Mouse (Mus musculus): Measurements from ENCODE around the gene Ipo8. TPM values are rescaled to one million over a fixed set of nuclear protein-coding genes. Genes with fewer than 3 reads are reported as not detected.
A peak's percentile ranks its signal among the peaks of the same experiment; 100 is the strongest.

The Ipo8 gene
- polyA plus RNA-seq, 1 experiment: 13.8 TPM

DNA sequence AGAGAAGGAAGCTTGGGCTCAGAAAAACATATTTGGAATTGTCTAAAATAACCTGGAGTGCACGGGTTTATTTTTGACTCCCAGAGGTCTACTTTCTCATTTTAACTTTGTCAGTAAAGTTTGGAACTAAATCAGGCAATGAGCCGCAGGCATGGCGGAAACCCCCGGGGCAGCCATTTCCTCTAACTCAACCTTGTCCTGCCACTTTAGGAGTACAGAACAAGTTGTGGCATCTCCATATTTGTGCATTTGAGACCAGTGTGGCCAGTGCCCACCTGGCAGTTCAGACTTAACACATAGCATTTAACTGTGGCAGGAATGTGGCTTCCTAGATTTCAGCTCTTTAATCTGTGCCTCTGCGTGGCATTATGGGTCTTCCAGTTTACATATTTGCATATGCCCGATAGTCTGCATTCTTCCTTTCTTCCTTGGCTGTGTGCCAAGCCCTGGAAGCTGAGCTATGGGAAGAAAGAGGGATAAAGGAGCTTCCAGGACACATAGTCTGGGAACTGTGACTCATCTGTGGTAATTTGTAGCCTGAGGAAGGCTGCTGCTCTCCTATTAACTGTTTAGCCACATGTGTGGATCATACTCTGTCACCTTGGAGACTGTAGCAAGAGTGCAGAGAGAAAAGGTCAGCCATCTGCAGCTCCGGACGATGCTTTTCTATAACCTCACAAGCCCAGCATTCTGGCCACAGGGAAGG lies 90.6 kb downstream of the Ipo8 start:
- TF ChIP-seq CEBPB (IDR thresholded peaks at IDR 0.05; ENCODE audit: insufficient read depth, poor library complexity, severe bottlenecking) (no peak), TCF3 (IDR thresholded peaks at IDR 0.05; ENCODE audit: insufficient read length, low read depth) (no peak), MYOG (IDR thresholded peaks at IDR 0.05; ENCODE audit: control insufficient read depth in 1 of 3, insufficient read depth in 1 of 3, insufficient read length in 2 of 3, low read depth in 2 of 3) (no peak), USF1 (IDR thresholded peaks at IDR 0.05; ENCODE audit: low read depth) (no peak), MYOD1 (IDR thresholded peaks at IDR 0.05; ENCODE audit: control insufficient read depth in 1 of 3, insufficient read length in 2 of 3, low read depth in 2 of 3) (no peak), POLR2AphosphoS2 (IDR thresholded peaks at IDR 0.05; ENCODE audit: insufficient read length, low read depth) (no peak), MAX (IDR thresholded peaks at IDR 0.05; ENCODE audit: low read depth) (no peak), REST (IDR thresholded peaks at IDR 0.05; ENCODE audit: insufficient read depth, insufficient read length) (no peak), POLR2A (IDR thresholded peaks at IDR 0.05; ENCODE audit: insufficient read length, low read depth) (no peak), E2F4 (IDR thresholded peaks at IDR 0.05; ENCODE audit: insufficient read depth) (no peak), TCF12 (IDR thresholded peaks at IDR 0.05; ENCODE audit: insufficient read depth, poor library complexity, severe bottlenecking) (no peak), SRF (IDR thresholded peaks at IDR 0.05; ENCODE audit: control insufficient read depth, insufficient read length, low read depth) (no peak)
- Histone ChIP-seq H3K4me2 (ENCODE audit: low read depth) (peak overlapping the region; percentile 53), H3K36me3 (ENCODE audit: control insufficient read depth, insufficient read depth) (no peaks in the 10 kb centered on the region), H3ac (ENCODE audit: control insufficient read depth, insufficient read length) (no peak overlapping the region), H3K79me2 (ENCODE audit: control insufficient read depth, insufficient read depth) (no peaks in the 10 kb centered on the region), H3K27me3 (ENCODE audit: control insufficient read depth, insufficient read depth, insufficient read length) (no peaks in the 10 kb centered on the region), H3K4me3 (no peak overlapping the region)

DNA sequence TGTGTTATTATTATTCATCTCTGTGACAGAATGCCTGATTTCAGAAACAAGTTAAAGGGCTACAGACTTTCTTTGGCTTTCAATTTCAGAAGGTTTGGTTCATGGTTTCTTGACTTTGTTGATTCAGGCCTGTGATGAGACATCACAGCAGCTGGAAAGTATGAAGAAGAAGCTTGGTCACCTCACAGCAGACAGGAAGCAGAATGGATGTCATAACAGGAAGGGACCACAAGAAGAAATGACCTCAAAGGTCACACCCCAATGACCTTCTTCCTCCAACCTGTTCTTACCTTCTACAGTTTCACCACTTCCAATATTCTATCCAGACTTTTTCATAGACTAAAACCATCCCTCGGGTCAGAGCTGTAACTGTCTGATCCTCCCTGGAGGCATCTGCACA lies 94.9 kb downstream of the Ipo8 start:
- Histone ChIP-seq H3K27me3 (ENCODE audit: control insufficient read depth, insufficient read depth, insufficient read length) (no peaks in the 10 kb centered on the region), H3K79me2 (ENCODE audit: control insufficient read depth, insufficient read depth) (no peaks in the 10 kb centered on the region), H3K36me3 (ENCODE audit: control insufficient read depth, insufficient read depth) (no peaks in the 10 kb centered on the region), H3K4me3 (no peak overlapping the region), H3ac (ENCODE audit: control insufficient read depth, insufficient read length) (no peak overlapping the region), H3K4me2 (ENCODE audit: low read depth) (no peak overlapping the region)
- TF ChIP-seq MYOD1 (IDR thresholded peaks at IDR 0.05; ENCODE audit: control insufficient read depth in 1 of 3, insufficient read length in 2 of 3, low read depth in 2 of 3) (no peak), MYOG (IDR thresholded peaks at IDR 0.05; ENCODE audit: control insufficient read depth in 1 of 3, insufficient read depth in 1 of 3, insufficient read length in 2 of 3, low read depth in 2 of 3) (no peak), REST (IDR thresholded peaks at IDR 0.05; ENCODE audit: insufficient read depth, insufficient read length) (no peak), POLR2AphosphoS2 (IDR thresholded peaks at IDR 0.05; ENCODE audit: insufficient read length, low read depth) (no peak), USF1 (IDR thresholded peaks at IDR 0.05; ENCODE audit: low read depth) (no peak), E2F4 (IDR thresholded peaks at IDR 0.05; ENCODE audit: insufficient read depth) (no peak), SRF (IDR thresholded peaks at IDR 0.05; ENCODE audit: control insufficient read depth, insufficient read length, low read depth) (no peak), TCF12 (IDR thresholded peaks at IDR 0.05; ENCODE audit: insufficient read depth, poor library complexity, severe bottlenecking) (no peak)

DNA sequence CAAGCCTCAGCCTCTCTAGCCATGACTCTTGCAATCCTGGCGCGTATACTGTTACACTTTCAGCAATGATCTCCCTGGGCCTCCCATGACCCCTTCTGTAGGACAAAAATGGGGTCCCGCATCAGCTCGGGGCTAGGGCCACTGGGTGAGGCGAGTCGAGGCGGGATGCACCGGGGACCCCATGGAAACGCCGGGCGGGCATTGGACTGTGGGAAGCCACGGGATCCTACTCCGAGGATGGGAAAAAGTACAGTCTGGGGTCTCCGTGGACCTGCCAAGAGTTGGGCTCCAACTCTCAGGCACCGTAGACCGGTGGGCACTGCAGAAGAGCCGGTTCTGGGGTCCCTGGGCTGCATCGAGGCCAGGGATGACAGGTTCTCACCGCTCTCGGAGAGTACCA lies 97.3 kb downstream of the Ipo8 start:
- no peaks in the 10 kb centered on the region for H3K79me2 ChIP-seq (ENCODE audit: control insufficient read depth, insufficient read depth)
- H3ac ChIP-seq (ENCODE audit: control insufficient read depth, insufficient read length): no peak overlapping the region
- H3K27me3 ChIP-seq (ENCODE audit: control insufficient read depth, insufficient read depth, insufficient read length): no peaks in the 10 kb centered on the region
- no peak overlapping the region for H3K4me2 ChIP-seq (ENCODE audit: low read depth)
- no peaks in the 10 kb centered on the region for H3K36me3 ChIP-seq (ENCODE audit: control insufficient read depth, insufficient read depth)
- H3K4me3 ChIP-seq: no peak overlapping the region
- no peak for TF ChIP-seq USF1 (IDR thresholded peaks at IDR 0.05; ENCODE audit: low read depth)
- no peak for TF ChIP-seq MYOD1 (IDR thresholded peaks at IDR 0.05; ENCODE audit: control insufficient read depth in 1 of 3, insufficient read length in 2 of 3, low read depth in 2 of 3)
- no peak for TF ChIP-seq REST (IDR thresholded peaks at IDR 0.05; ENCODE audit: insufficient read depth, insufficient read length)
- TF ChIP-seq SRF (IDR thresholded peaks at IDR 0.05; ENCODE audit: control insufficient read depth, insufficient read length, low read depth): no peak
- no peak for TF ChIP-seq CEBPB (IDR thresholded peaks at IDR 0.05; ENCODE audit: insufficient read depth, poor library complexity, severe bottlenecking)
- TF ChIP-seq TCF12 (IDR thresholded peaks at IDR 0.05; ENCODE audit: insufficient read depth, poor library complexity, severe bottlenecking): no peak
- TF ChIP-seq E2F4 (IDR thresholded peaks at IDR 0.05; ENCODE audit: insufficient read depth): no peak

DNA sequence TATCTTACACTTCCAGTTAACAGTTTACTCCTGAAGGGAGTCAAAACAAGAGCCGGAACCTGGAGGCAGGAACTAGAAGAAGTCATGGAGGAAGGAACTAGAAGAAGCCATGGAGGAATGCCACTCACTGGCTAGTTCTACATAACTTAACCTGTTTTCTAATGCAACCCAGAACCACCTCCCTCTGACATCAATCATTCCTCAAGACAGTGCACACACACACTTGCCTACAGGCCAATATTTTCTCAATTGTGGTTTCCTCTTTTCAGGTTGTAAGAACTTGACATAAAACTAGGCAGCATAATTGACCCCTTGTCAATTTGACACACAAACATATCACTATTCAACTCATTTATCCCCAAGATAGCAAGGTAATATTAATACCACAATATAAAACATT lies 98.3 kb downstream of the Ipo8 start:
- no peaks in the 10 kb centered on the region for H3K36me3 ChIP-seq (ENCODE audit: control insufficient read depth, insufficient read depth)
- TF ChIP-seq MYOG (IDR thresholded peaks at IDR 0.05; ENCODE audit: control insufficient read depth in 1 of 3, insufficient read depth in 1 of 3, insufficient read length in 2 of 3, low read depth in 2 of 3): no peak
- no peak overlapping the region for H3K4me2 ChIP-seq (ENCODE audit: low read depth)
- no peaks in the 10 kb centered on the region for H3K27me3 ChIP-seq (ENCODE audit: control insufficient read depth, insufficient read depth, insufficient read length)
- H3K4me3 ChIP-seq: no peak overlapping the region
- H3K79me2 ChIP-seq (ENCODE audit: control insufficient read depth, insufficient read depth): no peaks in the 10 kb centered on the region
- H3ac ChIP-seq (ENCODE audit: control insufficient read depth, insufficient read length): no peak overlapping the region

DNA sequence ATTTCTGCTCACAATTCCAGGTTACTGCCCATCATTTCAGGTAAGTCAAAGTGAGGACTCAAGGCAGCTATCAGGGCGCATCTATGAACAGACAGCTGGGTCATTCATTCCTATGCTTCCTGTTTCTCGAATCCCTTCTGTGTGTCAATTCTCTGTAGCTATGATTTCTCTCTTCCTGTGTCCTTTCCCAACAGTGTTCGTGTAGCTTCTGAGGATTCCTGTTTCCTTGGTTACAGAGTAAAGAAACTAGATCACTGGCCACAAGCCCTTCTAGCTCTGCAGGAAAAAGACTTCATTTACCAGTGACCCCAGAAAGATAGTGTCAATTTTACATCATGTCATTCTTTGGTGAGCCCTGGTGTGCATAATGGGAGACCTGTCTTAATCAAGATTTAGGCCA lies 102.7 kb downstream of the Ipo8 start:
- no peak overlapping the region for H3K4me3 ChIP-seq
- H3ac ChIP-seq (ENCODE audit: control insufficient read depth, insufficient read length): no peak overlapping the region
- TF ChIP-seq USF1 (IDR thresholded peaks at IDR 0.05; ENCODE audit: low read depth): no peak
- TF ChIP-seq POLR2AphosphoS2 (IDR thresholded peaks at IDR 0.05; ENCODE audit: insufficient read length, low read depth): no peak
- no peaks in the 10 kb centered on the region for H3K27me3 ChIP-seq (ENCODE audit: control insufficient read depth, insufficient read depth, insufficient read length)
- no peak overlapping the region for H3K4me2 ChIP-seq (ENCODE audit: low read depth)
- H3K79me2 ChIP-seq (ENCODE audit: control insufficient read depth, insufficient read depth): no peaks in the 10 kb centered on the region
- H3K36me3 ChIP-seq (ENCODE audit: control insufficient read depth, insufficient read depth): no peaks in the 10 kb centered on the region

Data from myocyte (in vitro differentiated cells).